Mouse (Mus musculus) CD8-positive naive resting alpha-beta T cell, adult 2 months (primary cell): ENCODE data around the gene Rfng.
"Not testable (repeated sequence)": the region's sequence is repeated elsewhere in the genome, so short reads cannot be mapped to it uniquely, and the experiment has no call there.

ENCODE experiments used
- DNase-seq, 2 experiments: peaks; one replicate each; pipeline ENCODE4 v3.0.0; 2022; ENCODE audit warnings: low read depth in 2 of 2, low spot score in 2 of 2

Rfng gene

DNA sequence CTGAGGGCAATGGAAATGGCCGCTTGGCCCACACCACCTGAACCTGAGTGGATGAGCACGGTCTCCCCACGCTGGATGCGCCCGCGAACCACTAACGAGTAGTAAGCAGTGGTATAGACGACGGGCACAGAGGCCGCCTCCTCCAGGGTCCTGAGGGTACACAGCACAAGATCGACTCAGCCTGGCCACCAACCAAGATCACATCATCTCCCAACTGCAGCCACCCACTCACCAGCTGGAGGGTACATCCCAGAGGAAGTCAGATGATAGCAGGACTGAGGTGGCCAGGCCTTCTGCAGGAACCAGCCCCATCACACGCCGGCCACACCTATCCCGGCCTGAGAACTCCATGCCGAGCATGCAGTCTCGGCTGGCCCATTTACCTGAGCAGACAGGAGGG is 28.1 kb upstream of the Rfng start:
- DNase-seq: no peak

DNA sequence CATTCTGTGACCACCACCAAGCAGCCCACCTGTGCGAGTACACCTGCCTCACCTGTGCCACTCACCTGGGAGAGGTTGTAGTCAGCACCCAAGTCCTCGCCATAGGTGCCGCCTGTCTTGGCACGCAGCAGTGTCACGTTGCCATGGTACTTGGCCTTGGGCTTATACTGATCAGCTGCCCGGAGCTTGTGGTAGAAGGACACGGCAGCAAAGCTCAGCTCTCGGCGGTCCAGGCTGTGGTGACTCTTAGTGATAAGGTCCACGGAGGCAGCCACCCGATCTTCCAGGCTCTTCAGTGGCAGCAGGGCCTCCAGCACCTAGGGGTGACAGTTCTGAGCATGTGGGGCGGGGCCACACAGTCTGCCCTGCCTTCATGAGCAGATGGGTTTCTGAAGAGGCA is 24.0 kb upstream of the Rfng start:
- DNase-seq: no peak

DNA sequence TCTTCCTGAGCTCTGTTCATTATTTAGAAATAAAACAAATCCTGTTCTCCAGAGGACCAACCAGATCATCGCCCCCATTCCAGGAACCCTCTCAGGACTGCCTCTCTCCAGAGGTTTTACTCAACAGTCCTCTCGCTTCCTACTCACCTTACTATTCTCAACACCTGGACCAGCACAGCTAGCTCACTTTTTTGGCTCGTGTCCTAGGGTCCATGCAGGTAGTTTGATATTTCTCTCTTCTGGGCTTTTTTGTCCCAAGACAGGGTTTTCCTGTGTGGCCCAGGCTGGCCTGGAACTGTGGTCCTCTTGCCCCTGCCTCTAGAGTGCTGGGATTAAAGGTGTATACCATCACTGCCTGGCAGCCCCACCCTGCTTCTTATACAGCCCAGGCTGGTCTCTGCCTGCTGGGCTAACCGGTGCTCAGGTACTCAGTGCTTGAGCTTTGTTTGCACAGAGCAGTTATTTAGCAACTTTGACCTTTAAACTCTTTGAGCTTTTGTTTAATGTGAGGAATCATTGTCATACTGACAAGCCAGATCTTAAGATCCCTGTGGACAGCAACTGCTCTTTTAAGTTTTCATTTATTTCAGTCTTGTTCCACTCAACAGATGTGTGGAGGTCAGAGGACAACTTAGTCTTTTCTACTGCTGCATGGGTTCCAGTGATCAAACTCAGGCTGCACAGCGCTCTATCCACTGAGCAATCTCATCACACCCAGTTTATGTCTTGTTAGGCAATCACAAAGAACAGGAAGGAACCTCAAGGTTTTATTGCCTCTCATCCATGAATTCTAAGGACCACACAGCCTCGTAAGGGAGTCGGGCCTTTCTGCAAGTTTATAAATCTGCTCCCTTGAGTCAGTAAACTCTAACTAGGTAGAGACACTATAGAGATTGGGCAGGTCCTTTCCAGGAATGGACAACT is 21.6 kb upstream of the Rfng start:
- DNase-seq: no peak

DNA sequence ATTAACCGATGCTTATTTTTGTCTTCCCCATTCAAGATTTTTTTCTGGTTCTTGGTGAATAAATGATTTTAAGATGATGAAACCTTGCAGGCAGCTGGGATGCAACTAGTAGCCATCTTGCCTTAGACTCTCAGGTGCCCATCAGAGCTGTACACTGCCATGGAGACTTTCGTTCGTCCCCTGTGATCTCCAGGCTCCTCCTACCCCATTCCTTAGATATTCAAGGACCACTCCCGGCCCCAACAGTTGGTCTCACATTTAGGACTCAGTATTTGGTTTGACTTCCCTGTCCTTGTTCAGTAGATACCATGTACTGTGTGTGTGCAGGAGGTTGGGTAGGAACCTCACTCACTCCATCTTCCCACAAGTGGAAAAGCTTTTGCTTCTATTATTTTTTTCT is 20.8 kb upstream of the Rfng start:
- DNase-seq: no peak

DNA sequence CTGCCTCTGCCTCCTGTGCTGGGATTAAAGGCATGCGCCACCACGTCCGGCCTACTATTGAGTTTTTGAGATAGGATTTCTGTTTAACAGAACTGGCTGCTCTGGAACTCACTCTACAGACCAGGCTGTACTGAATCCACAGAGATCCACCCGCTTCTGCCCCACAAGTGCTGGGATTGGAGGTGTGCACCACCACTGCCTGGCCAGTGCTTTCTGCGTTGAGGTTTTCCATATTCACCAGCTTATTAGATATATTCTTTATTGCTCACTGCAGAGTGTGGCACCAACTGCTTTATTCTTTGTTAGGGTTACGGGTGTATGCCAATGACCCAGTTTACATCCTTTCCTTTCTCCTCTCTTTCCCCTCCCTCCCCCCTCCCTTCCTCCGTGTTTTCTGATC is 20.3 kb upstream of the Rfng start:
- DNase-seq: no peak

DNA sequence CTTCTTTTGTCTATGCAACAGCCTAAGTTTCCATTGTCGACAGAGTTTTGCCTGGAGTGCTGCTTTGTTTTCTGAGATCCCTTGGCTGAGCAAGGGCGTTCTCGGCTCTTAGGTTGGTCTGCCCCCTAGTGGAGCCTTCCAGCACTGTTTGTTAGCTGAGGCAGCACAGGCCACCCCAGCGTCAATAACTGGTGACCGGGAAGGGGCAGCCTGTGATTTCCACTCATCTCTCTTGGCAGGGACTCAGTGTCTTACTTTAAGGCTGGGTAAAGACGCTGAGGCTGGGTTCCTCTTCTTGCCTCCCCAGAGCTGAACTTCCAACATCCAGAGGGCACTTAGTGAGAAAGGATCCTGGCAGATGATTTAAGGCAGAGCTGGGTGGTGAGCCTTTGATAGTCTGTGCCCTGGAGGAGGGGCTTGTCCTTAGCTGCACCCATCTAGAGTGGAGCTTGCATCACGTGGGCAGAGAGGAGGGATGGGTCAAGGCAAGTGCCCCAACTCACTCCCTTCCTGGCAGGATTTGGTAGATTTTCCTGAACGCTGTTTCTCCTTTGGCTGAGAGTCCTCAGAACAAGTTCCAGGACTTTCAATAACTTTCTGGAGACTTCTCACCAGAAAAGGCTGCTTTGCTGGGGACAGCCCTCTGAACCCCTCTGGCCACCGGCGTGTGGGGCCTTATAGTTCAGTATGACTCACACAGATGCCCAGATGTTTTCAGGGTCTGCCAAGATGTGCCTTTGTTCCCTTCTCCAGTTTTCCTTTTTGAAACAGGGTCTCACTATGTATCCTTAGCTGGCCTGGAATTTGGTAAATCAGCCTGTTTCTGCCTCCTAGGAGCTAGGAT is 16.3 kb upstream of the Rfng start:
- DNase-seq: peak; percentile 78 to 82

DNA sequence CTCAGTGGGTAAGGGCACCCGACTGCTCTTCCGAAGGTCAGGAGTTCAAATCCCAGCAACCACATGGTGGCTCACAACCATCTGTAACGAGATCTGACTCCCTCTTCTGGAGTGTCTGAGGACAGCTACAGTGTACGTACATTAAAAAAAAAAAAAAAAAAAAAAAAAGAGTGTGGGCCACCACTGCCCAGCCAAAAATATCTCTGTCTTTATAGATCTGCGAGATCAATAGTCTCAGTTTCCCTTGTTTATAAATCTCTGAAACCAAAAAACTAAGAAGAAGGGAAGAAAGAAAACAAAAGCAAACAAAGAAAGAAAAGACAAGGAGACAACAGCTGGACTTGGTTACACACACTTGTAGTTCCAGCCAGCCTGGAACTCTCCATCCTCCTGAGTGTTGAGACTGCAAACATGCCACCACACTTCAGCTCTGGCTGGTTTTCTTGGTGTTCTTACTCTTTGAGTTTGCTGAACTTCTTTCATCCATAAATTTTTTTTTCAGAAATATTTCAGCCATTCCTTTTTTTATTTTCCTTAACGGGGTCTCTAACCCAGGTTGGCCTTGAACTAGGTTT is 15.4 kb upstream of the Rfng start:
- DNase-seq: no peak

DNA sequence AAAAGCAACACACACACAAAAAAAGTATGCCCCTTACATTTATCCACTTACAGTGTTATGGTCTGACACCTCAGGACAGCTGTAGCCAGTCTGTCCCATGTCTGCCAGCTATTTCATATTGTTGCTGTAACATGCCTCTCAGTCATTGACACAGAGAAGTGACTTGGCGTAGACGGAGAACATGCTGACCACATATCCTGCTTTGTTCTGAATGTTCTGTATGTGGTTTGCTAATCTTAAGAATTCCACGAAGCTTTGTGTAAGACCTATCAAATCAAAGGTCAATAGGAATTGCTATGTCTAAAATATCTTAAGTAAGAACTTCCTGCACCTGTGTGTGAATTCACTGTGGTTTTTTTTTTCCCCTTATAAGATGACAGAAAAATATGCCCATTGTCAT is 14.2 kb upstream of the Rfng start:
- DNase-seq: no peak

DNA sequence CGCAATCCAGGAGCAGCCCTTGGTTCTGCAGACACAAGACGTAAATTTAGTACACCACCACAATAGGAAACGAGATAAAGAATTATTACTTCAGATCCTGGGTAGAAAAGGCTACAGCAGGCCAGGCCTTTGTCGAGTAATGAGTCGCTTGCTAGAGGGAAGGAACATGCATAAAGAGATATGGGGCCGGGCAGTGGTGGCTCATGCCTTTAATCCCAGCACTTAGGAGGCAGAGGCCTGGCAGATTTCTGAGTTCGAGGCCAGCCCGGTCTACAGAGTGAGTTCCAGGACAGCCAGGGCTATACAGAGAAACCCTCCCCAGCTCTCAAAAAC is 12.6 kb upstream of the Rfng start:
- no peak for DNase-seq

DNA sequence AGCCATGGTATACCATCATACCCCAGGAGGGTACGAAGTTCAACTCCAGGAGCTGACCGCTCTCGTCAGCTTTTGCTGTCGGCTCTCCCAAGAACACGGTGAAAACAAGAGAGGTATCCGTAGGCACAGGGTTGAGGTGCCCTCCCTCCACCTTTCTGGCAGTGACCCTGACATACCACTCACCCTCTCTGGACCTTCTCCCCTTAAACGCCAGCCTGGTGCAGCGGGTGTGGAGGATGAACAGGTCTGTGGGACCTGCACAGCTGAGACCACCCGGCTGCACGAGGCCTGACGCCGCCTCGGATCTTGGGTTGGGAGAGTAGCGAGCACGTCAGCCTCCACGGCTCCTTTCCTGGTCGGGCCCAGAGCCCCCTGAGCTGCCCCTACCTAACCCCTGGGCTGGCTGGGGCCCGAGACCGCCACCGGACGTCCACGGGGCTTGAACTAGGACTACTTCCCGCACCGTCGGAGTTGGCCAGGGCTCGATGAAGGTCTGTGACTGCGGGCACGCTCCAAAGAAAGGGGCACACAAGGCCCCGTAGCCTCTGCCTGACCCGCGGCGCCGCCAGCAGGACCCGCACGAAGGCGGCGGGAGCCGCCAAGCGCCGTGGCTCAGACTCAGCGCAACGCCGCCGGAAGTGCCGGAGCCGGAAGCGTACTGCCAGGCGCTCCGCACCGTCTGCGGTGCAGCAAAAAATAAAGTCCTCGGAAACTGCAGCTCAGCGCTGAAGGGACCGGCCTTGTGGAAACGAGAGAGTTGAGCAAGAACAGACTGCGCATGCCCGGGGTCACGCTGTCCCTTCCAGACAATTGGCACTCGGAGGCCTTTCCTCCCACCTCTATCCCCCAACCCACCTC is 12.0 kb upstream of the Rfng start, which contains the start of gene Dus1l:
Dus1l (minus strand) TSS at position 648 of the 858 bp plus-strand sequence.
- peak; percentile 96 to 97 for DNase-seq

DNA sequence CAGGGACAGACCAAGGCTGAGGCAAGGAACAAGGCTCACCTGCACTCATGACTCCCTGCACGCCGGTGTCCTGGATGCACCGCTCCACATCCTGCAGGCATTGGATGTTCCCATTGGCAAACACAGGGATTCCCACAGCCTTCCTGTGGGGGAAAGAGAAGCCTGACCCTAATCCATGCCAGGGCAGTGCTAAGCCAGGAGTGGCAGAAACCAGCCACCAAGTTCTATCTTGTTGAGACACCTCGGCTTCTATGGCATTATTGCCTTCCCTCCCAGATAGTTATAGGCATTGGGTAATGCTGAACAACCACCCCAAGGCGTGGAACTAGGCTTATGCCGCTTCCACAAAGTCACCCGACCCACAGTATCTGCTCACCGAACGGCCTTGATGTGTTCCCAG is 8.6 kb upstream of the Rfng start:
- no peak for DNase-seq

DNA sequence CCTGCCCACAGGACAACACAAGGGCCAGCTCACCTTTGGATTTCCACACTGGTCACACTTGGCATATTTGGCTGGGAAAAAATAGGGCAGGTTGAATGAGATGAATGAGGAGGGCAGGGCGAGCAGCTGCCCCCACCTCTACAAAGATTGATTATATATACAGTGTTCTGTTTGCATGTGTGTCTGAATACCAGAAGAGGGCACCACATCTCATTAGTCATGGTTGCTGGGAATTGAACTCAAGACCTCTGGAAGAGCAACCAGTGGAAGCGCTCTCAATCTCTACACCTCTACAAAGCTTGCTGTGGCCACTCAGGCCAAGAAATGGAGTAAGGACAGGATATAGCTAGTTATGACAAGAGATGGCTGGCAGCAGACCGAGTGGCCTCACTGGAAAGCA is 5.8 kb upstream of the Rfng start:
- DNase-seq: no peak

DNA sequence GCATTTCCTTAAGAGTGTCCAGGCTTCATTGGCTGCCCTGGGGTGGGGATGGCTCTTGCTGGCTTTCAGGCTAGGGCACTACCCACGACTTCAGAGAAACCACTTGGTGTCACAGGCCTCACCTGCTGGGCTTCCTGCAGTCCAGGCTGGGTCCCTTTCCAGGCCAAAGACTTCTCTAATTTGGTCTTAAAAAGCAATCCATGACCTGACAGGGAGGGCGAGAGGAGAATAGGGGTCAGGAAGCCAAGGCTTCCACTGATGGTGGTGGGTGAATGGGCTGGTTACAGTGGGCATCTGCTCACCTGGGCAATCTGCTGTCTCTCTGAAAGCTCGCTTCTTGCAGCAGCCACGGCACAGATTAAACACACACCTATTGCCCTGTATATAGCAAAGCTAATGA is 5.3 kb upstream of the Rfng start:
- no peak for DNase-seq

DNA sequence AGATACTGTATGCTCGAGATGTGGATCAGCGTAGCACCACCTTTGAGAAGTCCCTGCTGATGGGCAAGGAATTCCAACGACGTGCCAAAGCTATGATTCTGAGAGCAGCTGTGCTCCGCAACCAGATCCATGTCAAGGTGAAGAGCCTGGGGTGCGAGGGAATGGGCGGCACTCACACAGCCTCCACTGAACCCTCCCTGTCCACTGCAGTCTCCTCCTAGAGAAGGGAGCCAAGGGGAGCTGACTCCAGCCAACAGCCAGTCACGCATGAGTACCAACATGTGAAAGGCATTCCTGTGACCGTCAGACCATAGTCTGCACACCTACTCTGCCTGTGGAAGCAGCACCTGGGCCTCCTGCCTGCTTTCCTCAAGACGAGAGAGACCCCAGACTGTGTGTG is 4.5 kb upstream of the Rfng start:
- DNase-seq: not testable (repeated sequence)

DNA sequence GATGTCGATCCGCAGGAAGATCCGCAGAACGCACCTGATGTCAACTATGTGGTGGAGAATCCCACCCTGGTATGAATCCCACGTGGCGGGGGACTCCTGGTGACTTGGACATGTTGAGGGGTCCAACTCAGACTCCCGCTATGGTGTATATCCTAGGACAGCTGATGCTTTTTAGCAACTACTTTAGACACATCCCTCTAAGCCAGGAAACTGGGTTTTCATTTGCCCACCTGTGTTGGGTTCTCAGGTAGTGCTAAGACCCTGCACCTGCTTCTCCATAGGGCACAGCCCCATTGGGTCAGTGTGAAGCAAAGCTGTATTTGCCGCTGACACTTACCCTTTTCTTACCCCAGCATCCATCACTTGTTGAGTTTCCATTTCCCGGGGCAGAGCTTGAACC is 1.1 kb upstream of the Rfng start:
- DNase-seq: no peak

DNA sequence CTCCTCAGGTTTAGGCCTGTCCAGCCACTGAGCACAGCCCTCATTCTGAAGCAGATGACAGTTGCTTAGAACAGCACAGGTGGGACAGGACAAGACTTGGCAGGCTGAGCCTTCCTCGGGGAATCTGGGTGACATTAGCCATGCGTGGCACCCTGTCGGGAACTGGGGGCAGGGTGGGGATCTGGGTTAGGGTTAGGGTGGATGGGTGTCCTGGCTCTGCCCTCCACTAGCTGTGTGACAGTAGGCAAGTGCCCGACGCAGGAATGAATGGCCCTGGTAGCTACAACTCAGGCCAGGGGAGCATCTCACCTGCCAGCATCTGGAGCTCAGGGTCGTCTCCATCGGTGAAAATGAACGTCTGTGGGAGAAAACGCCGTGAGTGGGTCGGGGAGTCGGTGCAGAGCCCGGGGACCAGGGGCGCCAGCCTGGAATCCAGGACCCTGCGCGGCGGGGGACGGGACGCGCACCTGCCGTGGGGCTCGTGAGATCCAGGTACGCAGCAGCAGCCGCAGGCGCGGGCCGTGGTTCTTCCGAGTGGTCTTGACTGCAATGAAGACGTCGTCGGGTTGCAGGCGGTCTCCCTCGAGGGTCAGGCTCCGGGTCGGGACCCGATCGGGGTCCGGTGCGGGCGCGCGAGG is 462 bp downstream of the Rfng start:
- DNase-seq: no peak

DNA sequence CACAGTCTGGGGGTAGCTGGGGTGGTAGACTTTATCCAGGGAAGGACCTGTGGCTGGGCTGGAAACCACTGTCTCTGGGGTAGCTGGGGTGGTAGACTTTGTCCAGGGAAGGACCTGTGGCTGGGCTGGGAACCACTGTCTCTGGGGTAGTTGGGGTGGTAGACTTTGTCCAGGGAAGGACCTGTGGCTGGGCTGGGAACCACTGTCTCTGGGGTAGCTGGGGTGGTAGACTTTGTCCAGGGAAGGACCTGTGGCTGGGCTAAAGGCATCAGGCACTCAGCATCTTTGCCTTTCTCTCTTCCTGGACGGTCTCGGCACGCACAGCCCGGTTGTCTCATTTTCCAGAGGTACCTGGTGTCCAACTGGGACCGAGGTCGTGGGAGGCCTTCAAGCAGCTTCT is 2.6 kb downstream of the Rfng start:
- DNase-seq: not testable (repeated sequence)

DNA sequence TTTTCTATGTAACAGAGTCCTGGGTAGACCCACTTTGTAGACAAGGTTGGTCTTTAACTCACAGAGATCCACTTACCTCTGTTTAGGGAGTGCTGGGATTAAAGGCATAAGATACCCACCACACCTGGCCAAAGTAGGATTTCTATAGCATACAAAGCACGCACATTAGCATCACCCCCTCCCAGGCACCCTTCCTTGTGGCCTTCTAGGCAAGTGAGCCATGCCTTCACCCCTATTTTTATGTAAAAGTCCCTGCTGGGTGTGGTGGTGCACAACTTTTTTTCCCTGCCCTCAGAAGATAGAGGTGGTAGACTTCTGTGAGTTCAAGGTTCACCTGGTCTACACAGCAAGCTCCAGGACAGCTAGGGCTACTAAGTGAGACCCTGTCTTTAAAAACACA is 4.1 kb downstream of the Rfng start:
- no peak for DNase-seq

DNA sequence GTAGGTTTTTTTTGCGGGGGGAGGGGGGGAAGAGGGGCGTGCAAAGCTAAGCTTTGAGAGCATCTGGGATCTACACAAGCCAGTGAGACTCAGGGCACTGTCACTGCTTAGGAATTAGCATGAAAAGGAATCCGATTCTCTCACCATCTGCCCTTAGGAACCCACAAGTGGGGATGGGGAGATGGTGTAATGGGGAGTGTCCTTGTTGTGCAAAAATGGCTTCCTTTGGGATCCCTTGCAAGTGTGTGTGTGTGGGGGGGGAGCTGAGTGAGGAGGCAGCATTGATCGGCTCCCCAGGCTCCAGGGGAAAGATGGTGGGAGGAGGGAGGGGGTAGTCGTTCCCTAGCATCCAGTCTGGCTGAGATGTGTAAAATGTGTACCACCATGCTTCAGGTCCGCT is 6.9 kb downstream of the Rfng start:
- no peak for DNase-seq

DNA sequence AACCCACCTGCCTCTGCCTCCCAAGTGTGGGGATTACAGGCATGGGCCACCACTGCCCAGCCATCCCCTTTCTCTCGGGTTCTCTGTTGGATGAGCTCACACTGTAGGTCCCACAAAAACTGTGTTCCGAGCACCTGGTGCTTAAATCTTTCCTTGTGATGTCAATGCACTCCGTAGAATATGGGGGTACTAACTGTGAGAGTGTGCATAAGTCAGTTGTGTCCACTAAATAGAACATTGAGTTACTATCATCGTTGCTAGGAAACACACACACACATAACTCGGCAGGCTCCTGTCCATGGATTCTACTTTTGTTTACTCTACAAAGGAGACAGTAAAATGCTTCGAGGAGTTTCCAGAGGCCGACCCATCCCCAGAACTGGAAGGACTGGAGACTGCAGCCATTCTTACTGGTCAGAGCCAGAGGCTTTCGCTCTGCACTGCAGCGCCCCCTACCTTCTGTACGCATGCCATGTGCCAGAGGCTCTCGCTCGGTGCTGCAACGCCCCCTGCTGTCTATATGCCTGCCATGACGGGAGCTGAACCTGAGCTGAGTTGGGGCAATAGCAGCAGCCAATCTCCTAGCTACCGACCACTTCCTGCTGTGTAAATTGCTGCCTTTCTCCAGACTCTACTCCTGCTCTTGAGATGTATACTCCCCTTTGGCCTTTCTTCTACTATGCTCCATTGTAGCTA is 8.1 kb downstream of the Rfng start:
- peak; percentile 95 to 97 for DNase-seq
